Mouse (Mus musculus): Measurements from ENCODE around the gene Lrrc51.
A peak's percentile ranks its signal among the peaks of the same experiment; 100 is the strongest.
"Not testable (repeated sequence)": the region's sequence is repeated elsewhere in the genome, so short reads cannot be mapped to it uniquely, and the experiment has no call there.

Gene Lrrc51

GRCm38 (mm10) chr7:101933751-101934240 is at the start of gene Lrrc51, which contains the start of gene Numa1:
Gene Lrrc51 (minus strand): TSS chr7:101933895.
Gene Numa1 (plus strand): TSS chr7:101934111.
- DNase-seq = peak; percentile 98

DNA sequence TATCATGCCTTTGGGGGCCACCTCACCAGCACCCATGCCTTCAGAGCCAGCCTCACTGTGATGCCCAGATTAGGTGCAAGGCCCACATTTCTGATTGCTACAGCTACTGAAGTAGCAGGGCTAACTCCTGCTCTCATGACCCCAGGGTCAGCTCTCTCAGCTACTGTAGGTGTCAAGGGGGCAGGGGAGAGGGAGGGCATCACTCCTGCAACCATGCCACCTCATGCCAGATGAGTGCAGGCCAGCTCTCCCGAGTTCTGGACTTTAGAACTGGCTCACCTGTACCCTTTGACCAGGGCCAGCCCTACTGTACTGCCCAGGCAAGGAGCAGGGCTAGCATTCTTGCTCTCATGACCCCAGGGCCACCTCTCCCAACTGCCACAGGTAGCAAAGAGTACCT is 49.0 kb upstream of the Lrrc51 start:
- DNase-seq = no peak

DNA sequence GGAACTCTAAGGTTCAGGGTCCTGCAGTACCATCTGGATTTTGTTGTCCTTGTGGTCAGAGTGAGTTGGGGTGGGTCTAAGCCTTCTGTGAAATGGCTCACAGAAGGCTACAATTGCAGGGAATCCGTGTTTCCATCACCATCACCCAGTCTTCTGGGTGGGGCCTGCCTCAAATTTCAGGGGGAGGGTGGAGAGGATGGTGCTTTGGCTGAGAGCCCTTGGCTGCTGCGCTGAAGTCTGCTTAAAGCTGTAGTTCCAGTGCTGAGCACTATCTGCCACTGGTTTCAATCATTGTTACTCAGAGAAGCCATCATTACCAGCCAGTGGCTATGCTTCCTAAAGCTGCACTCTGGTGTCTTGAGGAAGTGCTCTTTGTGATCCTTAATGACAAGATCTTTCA is 40.8 kb upstream of the Lrrc51 start:
- DNase-seq = no peak

- no peak for DNase-seq
These were observed 40.0 kb upstream of the Lrrc51 start for GRCm38 (mm10) chr7:101973730-101974129.

GRCm38 (mm10) chr7:101971721-101972120 is 38.0 kb upstream of the Lrrc51 start:
- DNase-seq = no peak

DNA sequence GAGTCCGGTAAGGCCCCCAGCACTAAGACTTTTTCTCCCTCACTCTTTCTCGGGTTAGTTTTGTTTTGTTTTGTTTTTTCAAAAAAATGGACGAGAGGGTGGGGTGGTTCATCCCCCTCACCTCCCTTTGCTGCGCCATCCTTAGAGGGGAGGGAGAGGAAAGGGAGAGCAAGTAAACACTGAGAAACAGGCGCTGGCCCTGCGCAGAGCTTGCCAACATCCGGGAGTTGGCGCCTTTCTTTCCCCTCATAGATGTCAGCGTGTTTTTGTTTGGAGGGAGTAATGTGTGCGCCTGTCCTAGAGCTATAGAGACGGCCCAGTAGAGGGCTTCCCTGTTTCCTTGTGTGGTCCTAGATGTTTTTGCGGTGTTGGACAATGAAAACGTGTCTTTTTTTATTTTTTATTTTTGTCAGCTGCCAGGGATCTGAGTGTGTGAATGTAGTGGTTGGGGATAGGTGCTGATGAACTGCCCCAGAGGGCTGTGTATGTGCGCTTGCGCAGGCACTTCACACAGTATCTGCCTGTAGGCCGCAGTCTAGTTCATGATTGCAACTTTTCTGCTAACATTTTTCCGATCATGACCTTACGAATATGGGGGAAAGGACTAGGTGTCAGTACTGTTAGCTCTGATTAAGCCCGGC is 37.2 kb upstream of the Lrrc51 start:
- DNase-seq = peak; percentile 93

GRCm38 (mm10) chr7:101970429-101970775 is 36.7 kb upstream of the Lrrc51 start:
- DNase-seq = peak; percentile 97

- peak; percentile 91 for DNase-seq
These were observed 36.2 kb upstream of the Lrrc51 start for GRCm38 (mm10) chr7:101969694-101970428.

DNA sequence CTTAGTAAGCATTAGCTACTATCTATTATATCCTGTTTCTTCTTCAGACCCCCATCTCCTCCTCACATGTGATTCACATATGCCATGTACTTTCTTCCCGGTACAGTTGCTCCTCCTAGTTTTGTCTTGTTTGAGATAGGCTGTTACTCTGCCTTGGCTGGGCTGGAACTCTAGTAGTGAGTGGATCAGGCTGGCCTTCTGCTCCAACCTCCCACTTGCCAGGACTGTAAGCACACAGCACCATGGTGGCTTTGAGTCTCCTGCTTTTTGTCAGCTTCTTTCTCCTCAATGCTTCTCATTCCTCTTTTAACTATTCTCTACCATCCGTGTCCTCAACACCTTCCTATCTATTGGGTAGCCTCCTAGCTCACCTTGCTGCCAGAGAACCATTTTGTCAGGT is 35.1 kb upstream of the Lrrc51 start:
- DNase-seq = no peak

- DNase-seq = peak; percentile 55
These were observed 33.6 kb upstream of the Lrrc51 start for GRCm38 (mm10) chr7:101967256-101967655.

DNA sequence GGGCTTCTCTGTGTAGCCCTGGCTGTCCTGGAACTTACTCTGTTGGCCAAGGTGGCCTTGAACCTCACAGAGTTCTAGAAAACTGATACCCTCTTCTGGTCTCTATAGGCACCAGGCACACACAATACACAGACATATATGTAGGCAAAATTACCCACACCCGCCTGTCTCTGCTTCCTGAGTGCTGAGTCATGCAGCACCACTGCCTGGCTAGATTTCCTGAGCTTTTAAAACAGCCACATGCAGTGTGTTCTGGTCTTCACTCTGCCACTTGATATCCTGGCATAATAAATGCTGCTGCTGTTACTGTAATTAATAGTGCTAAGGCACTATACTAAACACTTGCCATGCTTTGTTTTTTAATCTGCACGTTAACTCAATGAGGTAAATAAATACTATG is 31.9 kb upstream of the Lrrc51 start:
- DNase-seq = no peak

DNA sequence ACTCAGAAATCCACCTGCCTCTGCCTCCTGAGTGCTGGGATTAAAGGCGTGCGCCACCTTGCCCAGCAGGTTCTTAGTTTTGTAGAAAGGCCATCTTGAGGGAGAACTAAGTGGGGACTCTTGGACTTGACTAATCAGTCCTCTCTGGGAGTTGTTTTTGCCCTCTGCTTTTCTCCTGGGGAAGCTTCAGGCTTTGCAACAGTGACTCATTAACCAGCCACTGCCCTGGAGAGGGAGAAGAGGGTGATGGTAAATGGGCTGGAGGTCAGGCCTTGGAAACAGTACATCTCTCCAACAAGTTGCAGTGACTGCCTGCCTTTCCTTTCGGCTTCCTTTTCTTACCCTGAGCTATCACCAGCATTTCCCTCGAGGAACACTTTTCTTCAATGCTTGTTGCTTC is 30.9 kb upstream of the Lrrc51 start:
- DNase-seq = no peak

DNA sequence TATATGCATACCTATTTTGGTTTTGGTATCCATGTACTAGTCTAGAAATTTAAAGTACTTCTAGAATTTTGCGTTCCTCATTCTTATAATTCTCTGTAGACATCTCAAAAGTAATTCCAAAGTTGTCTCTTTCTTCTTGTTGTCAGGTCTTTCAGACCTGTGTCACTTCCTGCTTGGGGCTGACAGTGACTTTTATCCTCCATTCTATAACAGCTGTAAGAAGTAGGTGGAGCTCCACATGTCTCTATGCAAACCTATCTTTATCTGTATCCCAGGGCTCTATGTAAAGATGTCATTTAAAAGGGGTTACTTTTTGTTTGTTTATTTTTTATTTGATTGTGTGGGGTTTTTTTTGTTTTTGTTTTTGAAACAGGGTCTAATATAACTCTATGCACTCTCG is 29.9 kb upstream of the Lrrc51 start:
- DNase-seq = no peak

DNA sequence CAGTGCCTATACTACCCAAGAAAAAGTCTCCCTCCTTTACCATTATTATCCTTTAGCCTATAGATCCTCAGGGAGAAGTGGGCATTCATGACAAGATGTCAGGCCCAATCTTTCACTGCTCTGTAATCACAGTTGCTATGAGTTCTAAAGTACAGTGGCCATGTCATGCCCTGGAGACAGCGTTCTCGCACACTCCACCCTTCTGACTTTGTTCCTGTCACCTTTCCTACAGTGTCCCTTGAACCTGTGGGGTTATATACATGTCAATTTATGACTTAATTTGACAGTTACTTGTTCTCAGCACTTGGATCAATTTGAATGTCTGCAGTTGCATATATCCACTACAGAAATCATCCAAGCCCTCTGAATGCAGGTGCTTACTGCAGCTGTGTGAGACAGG is 29.1 kb upstream of the Lrrc51 start:
- DNase-seq = no peak

GRCm38 (mm10) chr7:101956911-101957310 is 23.2 kb upstream of the Lrrc51 start:
- no peak for DNase-seq

GRCm38 (mm10) chr7:101956481-101956880 is 22.8 kb upstream of the Lrrc51 start:
- no peak for DNase-seq

- DNase-seq = no peak
These were observed 22.2 kb upstream of the Lrrc51 start for GRCm38 (mm10) chr7:101955862-101956261.

GRCm38 (mm10) chr7:101955276-101955675 is 21.6 kb upstream of the Lrrc51 start:
- no peak for DNase-seq

- no peak for DNase-seq
These were observed 20.5 kb upstream of the Lrrc51 start for GRCm38 (mm10) chr7:101954163-101954562.

GRCm38 (mm10) chr7:101952098-101952497 is 18.4 kb upstream of the Lrrc51 start:
- no peak for DNase-seq

DNA sequence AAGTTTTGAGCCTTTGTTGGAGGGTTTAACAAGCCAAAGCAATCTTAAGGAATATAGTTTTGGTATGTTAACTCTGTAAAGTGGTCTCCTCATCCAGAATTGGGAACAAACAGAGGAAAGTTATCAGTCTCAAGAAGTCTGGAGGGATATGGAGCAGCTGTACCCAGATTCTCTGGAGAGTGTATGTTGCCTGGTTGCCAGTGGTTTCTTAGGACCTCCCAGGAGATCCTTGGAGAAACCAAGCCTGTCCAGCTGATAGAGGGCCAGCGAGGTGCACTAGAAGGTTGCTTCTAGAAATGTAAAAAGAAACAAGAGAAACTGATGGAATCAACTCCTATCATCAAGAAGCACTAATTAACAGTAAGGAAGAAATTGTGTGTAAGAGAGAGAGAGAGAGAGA is 18.0 kb upstream of the Lrrc51 start:
- no peak for DNase-seq

DNA sequence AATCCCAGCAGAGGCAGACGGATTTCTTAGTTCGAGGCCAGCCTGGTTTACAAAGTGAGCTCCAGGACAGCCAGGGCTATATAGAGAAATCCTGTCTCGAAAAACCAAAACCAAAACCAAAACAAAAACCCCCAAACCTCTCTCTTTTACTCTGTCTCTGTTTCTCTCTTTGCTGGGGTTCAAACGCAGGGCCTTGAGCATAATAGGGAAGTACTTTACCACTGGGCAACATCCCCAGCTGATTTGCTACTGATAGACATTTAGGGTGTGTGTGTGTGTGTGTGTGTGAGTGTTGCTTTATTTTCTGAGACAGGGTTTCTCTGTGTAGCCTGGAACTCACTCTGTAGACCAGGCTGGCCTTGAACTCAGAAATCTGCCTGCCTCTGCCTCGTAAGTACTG is 15.3 kb upstream of the Lrrc51 start:
- DNase-seq = not testable (repeated sequence)

DNA sequence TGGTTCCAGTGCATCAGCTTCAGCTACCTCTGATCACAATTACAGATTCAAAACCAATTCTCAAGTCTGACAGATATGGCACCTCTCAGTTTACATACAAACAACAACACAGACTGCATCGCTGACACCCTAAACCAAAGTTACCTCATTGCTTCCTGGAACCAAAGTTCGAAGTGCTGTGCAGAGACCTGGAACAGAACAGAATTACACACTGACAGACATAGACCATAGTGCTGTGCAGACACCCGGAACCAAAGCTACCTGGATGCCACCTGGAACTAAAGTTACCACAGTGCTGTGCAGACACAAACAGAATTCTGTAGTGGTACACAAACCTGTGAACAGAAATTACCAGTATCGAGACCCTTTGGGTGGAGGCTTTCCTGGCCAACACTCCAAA is 6.1 kb upstream of the Lrrc51 start:
- no peak for DNase-seq

- no peak for DNase-seq
These were observed 4.7 kb upstream of the Lrrc51 start for GRCm38 (mm10) chr7:101938348-101938747.

- no peak for DNase-seq
These were observed 3.9 kb upstream of the Lrrc51 start for GRCm38 (mm10) chr7:101937569-101937968.
